In genomic region chr9:22789380-22790168, GRCm38 (mm10) we compare ENCODE assay signal across 22 mouse cellular contexts.
DNase-seq lines count a peak whose midpoint lies in the region; ATAC-seq and TF ChIP-seq lines count a peak whose summit lies in the region.
"Had no signal": no experiment of that assay in that cellular context is flagged by ENCODE, and none has a peak within 500 bp of the region (broad histone marks: within the 10 kb centered on the region; RNA-seq: fewer than 3 reads in every experiment).

No protein-coding gene starts in this region.

- H3K36me3 ChIP-seq in kidney, postnatal 0 days (ENCODE audit: insufficient read depth, low read length): no peaks in the 10 kb centered on the region
- H3K36me3 ChIP-seq in limb, embryonic 15.5 days: no peaks in the 10 kb centered on the region
- H3K36me3 ChIP-seq: heart, embryonic 12.5 days; liver, embryonic 13.5 days; stomach, embryonic 15.5 days had no signal

- H3K4me3 ChIP-seq in kidney, postnatal 0 days (replicated peaks; ENCODE audit: low read depth, low read length): no peak overlapping the region
- no peak overlapping the region for H3K4me3 ChIP-seq in limb, embryonic 15.5 days
- H3K4me3 ChIP-seq: forebrain, embryonic 13.5 days; heart, embryonic 12.5 days; layer of hippocampus, adult 2 months; liver, embryonic 13.5 days; stomach, embryonic 15.5 days had no signal

- no peak for TF ChIP-seq CTCF in kidney, postnatal 0 days (IDR thresholded peaks at IDR 0.05; ENCODE audit: low read depth)

- H3K27ac ChIP-seq in kidney, postnatal 0 days: no peak overlapping the region
- H3K27ac ChIP-seq in limb, embryonic 15.5 days: 0 out of 2 replicates have a peak overlapping the region, but pooled peaks have one; percentile 7
- H3K27ac ChIP-seq: forebrain, embryonic 13.5 days; layer of hippocampus, adult 2 months; liver, embryonic 13.5 days; stomach, embryonic 15.5 days had no signal

- 48% methylated on average over 9 of the region's 9 CpGs for WGBS in kidney, postnatal 0 days
- WGBS in limb, embryonic 15.5 days: 44% methylated on average over 9 of the region's 9 CpGs

- H3K27me3 ChIP-seq in kidney, postnatal 0 days (ENCODE audit: insufficient read depth, low read length): no peaks in the 10 kb centered on the region
- H3K27me3 ChIP-seq in limb, embryonic 15.5 days: no peaks in the 10 kb centered on the region; the same call in 1 of the 2 replicates
- H3K27me3 ChIP-seq: forebrain, embryonic 13.5 days; heart, embryonic 12.5 days; liver, embryonic 13.5 days; stomach, embryonic 15.5 days had no signal

- H3K4me2 ChIP-seq in kidney, postnatal 0 days (ENCODE audit: low read length): no peak overlapping the region
- H3K4me2 ChIP-seq in limb, embryonic 15.5 days: no peak overlapping the region
- H3K4me2 ChIP-seq: forebrain, embryonic 13.5 days; heart, embryonic 12.5 days; liver, embryonic 13.5 days; lung, embryonic 14.5 days; stomach, embryonic 15.5 days had no signal

- 0 out of 2 replicates have a peak, but pooled peaks cover 4% of the 10 kb centered on the region for H3K4me1 ChIP-seq in kidney, postnatal 0 days (replicated peaks; ENCODE audit: insufficient read depth, low read length)
- H3K4me1 ChIP-seq in limb, embryonic 15.5 days: peaks cover 26% of the 10 kb centered on the region
- H3K4me1 ChIP-seq: stomach, embryonic 15.5 days had no signal

- no peak overlapping the region for H3K9ac ChIP-seq in kidney, postnatal 0 days (ENCODE audit: low read depth, low read length)
- no peak overlapping the region for H3K9ac ChIP-seq in limb, embryonic 15.5 days
- H3K9ac ChIP-seq: forebrain, embryonic 13.5 days; heart, embryonic 12.5 days; liver, embryonic 13.5 days; lung, embryonic 14.5 days; stomach, embryonic 15.5 days had no signal

- H3K9me3 ChIP-seq in kidney, postnatal 0 days (replicated peaks; ENCODE audit: low read length): no peaks in the 10 kb centered on the region
- no peaks in the 10 kb centered on the region for H3K9me3 ChIP-seq in limb, embryonic 15.5 days
- H3K9me3 ChIP-seq: forebrain, embryonic 13.5 days; G1E; heart, embryonic 12.5 days; liver, embryonic 13.5 days; stomach, embryonic 15.5 days had no signal

- no peak for DNase-seq in frontal cortex, postnatal 14 days (ENCODE audit: low spot score in 2 of 2)
- peak; percentile 18 for DNase-seq in kidney, postnatal 0 days (ENCODE audit: low spot score)
- no peak for DNase-seq in kidney, postnatal 14 days
- peak; percentile 24 for DNase-seq in brain, adult 2 months (ENCODE audit: low read depth, low spot score)
- no peak for DNase-seq in adipocyte (ENCODE audit: low spot score)
- no peak for DNase-seq in layer of hippocampus, postnatal 25 days (ENCODE audit: extremely low spot score in 1 of 2, low spot score in 1 of 2)
- DNase-seq: adrenal gland, adult 2 months; cerebellum, adult 11 months; cerebellum, postnatal 10 days; heart, postnatal 14 days; kidney, adult 11 months; liver, embryonic 13.5 days; lung, embryonic 14.5 days; lung, postnatal 36 days; right cerebral cortex, postnatal 14 days had no signal

- peak; percentile 19; the same call in 1 of the 2 replicates for ATAC-seq in frontal cortex, adult (ENCODE audit: low TSS enrichment)
- no peak for ATAC-seq in kidney, postnatal 0 days (replicated peaks; ENCODE audit: low FRiP score, low read depth)
- ATAC-seq in limb, embryonic 15.5 days (ENCODE audit: insufficient number of reproducible peaks, low FRiP score, low TSS enrichment, low read depth): peak; percentile 35; the same call in 1 of the 2 replicates
- ATAC-seq: forebrain, embryonic 13.5 days had no signal

Comparison
In these comparisons a context has a peak if more than half of its experiments do, and no peak if none do; other contexts are left out.
1. DNase-seq: peak in kidney, postnatal 0 days (single experiment) and brain, adult 2 months (single experiment); none in frontal cortex, postnatal 14 days (0 of 2), kidney, postnatal 14 days (single experiment), adipocyte (single experiment) and layer of hippocampus, postnatal 25 days (0 of 2).